Mouse (Mus musculus): Measurements from ENCODE around the gene Itgav. TPM values are rescaled to one million over a fixed set of nuclear protein-coding genes. Genes with fewer than 3 reads are reported as not detected.
A peak's percentile ranks its signal among the peaks of the same experiment; 100 is the strongest.

Gene Itgav
- polyA plus RNA-seq, 1 experiment from 2014 or later = 34.8 TPM

DNA sequence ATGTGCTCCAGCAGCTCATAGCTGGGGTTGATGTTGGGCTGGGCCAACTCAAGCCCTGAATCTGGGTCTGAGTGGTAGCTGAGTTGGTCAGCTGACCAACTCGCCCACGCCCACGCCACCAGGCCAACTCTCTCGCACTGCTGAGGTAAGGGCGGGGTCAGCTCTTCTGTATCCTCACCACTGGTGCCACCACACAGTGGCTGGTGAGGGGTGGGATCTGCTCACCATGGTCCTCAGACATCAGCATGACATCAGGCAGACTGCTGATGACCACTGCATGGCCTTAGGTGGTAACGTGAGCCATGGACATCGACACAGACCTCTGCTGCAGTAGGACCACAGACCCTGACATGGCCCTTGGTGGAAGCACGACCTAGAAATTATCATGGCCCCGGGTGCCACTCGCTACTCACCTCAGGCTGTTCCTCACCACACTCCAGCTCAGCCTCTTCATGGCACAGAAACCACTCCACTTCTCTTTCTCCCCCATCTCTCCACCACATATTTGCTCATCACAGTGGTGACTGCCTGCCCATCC, 24.5 kb downstream of the Itgav start:
- WGBS = 93% methylated on average over 10 of the region's 10 CpGs
- Histone ChIP-seq H3K27me3 (ENCODE audit: control insufficient read depth, insufficient read depth, low read length) (peaks cover 3% of the 10 kb centered on the region; the same call in 1 of the 2 replicates), H3K9ac (ENCODE audit: low read length) (no peak overlapping the region), H3K4me1 (ENCODE audit: control insufficient read depth, insufficient read depth, low read length) (no peaks in the 10 kb centered on the region), H3K4me2 (ENCODE audit: low read depth, low read length) (no peak overlapping the region), H3K36me3 (ENCODE audit: control insufficient read depth, insufficient read depth) (peaks cover 7% of the 10 kb centered on the region), H3K27ac (ENCODE audit: low read length) (no peak overlapping the region), H3K4me3 (ENCODE audit: low read length) (no peak overlapping the region), H3K9me3 (replicated peaks; ENCODE audit: control insufficient read depth, low read length) (no peaks in the 10 kb centered on the region)
- no peak for ATAC-seq (replicated peaks; ENCODE audit: extremely low read depth, insufficient read depth, low FRiP score)

DNA sequence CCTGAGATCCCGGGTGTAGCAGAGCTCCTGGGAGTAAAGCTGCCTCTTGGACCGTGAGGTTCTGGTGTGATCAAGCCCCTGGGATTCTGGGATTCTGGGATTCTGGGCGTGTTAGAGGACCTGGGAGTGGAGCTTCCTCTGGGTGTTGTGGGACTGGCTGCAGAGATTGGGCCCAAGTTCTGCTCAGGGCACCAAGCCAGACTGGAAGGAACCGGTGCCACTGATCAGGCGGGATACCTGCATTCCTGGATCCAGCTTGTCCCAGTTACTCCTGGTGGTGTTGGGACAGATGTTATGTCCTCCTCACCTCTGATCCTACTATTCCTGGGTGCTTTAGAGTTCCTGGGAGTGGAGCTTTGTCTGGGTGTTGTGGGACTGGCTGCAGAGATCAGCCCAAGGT, 28.8 kb downstream of the Itgav start:
- no peak overlapping the region for H3K4me3 ChIP-seq (ENCODE audit: low read length)
- peaks cover 26% of the 10 kb centered on the region for H3K27me3 ChIP-seq (ENCODE audit: control insufficient read depth, insufficient read depth, low read length)
- no peaks in the 10 kb centered on the region for H3K9me3 ChIP-seq (replicated peaks; ENCODE audit: control insufficient read depth, low read length)
- 91% methylated on average over 5 of the region's 5 CpGs for WGBS
- H3K27ac ChIP-seq (ENCODE audit: low read length) = no peak overlapping the region
- no peak overlapping the region for H3K4me2 ChIP-seq (ENCODE audit: low read depth, low read length)
- no peak for ATAC-seq (replicated peaks; ENCODE audit: extremely low read depth, insufficient read depth, low FRiP score)
- no peaks in the 10 kb centered on the region for H3K4me1 ChIP-seq (ENCODE audit: control insufficient read depth, insufficient read depth, low read length)
- peaks cover 10% of the 10 kb centered on the region for H3K36me3 ChIP-seq (ENCODE audit: control insufficient read depth, insufficient read depth)
- H3K9ac ChIP-seq (ENCODE audit: low read length) = no peak overlapping the region

DNA sequence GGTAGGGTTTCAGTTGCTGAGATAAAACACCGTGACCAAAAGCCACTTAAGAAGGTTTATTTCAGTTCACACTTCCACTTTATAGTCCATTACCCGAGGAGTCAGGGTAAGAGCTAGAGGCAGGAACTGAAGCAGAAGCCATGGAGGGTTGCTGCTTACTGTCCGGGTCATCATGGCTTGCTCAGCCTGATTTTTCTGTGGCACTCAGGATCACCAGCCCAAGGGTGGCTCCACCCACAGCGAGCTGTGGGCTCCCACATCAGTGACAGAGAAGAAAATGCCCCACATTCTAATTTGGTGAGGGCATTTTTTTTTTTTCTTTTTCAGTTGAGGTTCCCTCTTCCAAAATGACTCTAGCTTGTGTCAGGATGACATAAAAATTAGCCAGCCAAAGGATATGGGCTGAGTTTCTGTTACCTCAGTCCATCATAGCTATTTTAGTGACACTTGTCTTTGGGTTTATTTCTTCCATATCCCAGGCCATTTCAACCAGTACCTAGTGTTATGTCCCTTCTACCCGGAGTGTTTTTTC, 30.2 kb downstream of the Itgav start:
- H3K4me2 ChIP-seq (ENCODE audit: low read depth, low read length) = no peak overlapping the region
- H3K4me3 ChIP-seq (ENCODE audit: low read length) = no peak overlapping the region
- peaks cover 7% of the 10 kb centered on the region; the same call in 1 of the 2 replicates for H3K4me1 ChIP-seq (ENCODE audit: control insufficient read depth, insufficient read depth, low read length)
- peaks cover 26% of the 10 kb centered on the region for H3K27me3 ChIP-seq (ENCODE audit: control insufficient read depth, insufficient read depth, low read length)
- 0 out of 2 replicates have a peak, but pooled peaks cover 3% of the 10 kb centered on the region for H3K36me3 ChIP-seq (ENCODE audit: control insufficient read depth, insufficient read depth)
- no peak for ATAC-seq (replicated peaks; ENCODE audit: extremely low read depth, insufficient read depth, low FRiP score)
- WGBS = 72% methylated on average over 5 of the region's 5 CpGs
- no peaks in the 10 kb centered on the region for H3K9me3 ChIP-seq (replicated peaks; ENCODE audit: control insufficient read depth, low read length)
- no peak overlapping the region for H3K27ac ChIP-seq (ENCODE audit: low read length)
- no peak overlapping the region for H3K9ac ChIP-seq (ENCODE audit: low read length)

DNA sequence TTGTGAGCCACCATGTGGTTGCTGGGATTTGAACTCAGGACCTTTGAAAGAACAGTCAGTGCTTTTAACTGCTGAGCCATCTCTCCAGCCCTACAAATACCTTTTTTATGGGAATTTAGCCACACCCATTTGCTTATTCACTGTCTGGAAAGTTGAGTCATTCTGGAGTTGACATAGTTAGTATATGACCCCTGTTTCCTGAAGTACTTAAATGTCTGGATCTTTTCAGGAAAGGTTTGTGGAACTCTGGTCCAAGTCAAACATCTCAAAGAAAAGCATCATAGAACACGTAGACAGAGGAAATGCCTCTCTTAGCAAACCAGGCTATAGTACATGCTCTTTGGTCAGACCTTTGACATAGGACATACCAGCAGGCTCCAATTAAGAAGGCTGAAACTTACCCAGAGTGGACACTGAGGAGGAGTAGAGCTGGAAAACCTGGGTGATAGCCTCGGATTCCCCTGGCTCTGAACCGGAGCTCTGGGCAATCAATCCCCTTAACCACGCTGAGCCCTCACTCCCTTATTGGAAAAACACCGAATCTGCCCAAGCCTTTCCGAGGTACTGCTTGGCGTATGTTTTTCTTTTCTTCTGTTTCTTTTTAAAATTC, 34.5 kb downstream of the Itgav start:
- H3K4me1 ChIP-seq (ENCODE audit: control insufficient read depth, insufficient read depth, low read length) = peaks cover 14% of the 10 kb centered on the region
- H3K9ac ChIP-seq (ENCODE audit: low read length) = peak overlapping the region; percentile 49; the same call in 1 of the 2 replicates
- 0 out of 2 replicates have a peak, but pooled peaks cover 3% of the 10 kb centered on the region for H3K36me3 ChIP-seq (ENCODE audit: control insufficient read depth, insufficient read depth)
- no peak for ATAC-seq (replicated peaks; ENCODE audit: extremely low read depth, insufficient read depth, low FRiP score)
- H3K4me2 ChIP-seq (ENCODE audit: low read depth, low read length) = peak overlapping the region; percentile 70
- peak overlapping the region; percentile 43 for H3K4me3 ChIP-seq (ENCODE audit: low read length)
- no peaks in the 10 kb centered on the region for H3K9me3 ChIP-seq (replicated peaks; ENCODE audit: control insufficient read depth, low read length)
- WGBS = 63% methylated on average over 7 of the region's 7 CpGs
- H3K27me3 ChIP-seq (ENCODE audit: control insufficient read depth, insufficient read depth, low read length) = peaks cover 34% of the 10 kb centered on the region
- H3K27ac ChIP-seq (ENCODE audit: low read length) = peak overlapping the region; percentile 68

DNA sequence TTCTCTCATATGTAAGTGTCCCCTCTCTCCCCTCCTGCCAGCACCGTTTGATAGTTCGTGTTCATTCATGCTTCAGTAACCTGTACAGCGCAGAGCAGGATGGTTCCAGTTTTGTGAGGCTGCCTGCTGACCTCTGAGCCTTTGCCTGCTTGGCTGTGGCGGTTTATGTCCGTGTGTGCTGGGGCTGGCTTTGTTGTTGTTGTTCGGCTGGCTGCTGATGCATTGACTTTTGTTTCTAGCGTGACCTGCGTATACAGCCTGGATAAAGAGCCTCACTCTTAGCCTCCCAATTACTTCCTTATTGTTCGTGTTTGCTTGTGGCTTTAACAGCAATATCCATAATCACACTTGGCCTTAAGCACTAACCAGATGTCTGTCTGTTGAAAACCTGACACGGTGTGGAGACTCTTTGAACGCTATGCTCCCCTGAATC, 35.0 kb downstream of the Itgav start:
- Histone ChIP-seq H3K9ac (ENCODE audit: low read length) (peak overlapping the region; percentile 49; the same call in 1 of the 2 replicates), H3K4me3 (ENCODE audit: low read length) (peak overlapping the region; percentile 43), H3K36me3 (ENCODE audit: control insufficient read depth, insufficient read depth) (0 out of 2 replicates have a peak, but pooled peaks cover 3% of the 10 kb centered on the region), H3K9me3 (replicated peaks; ENCODE audit: control insufficient read depth, low read length) (no peaks in the 10 kb centered on the region), H3K4me2 (ENCODE audit: low read depth, low read length) (peak overlapping the region; percentile 70), H3K27me3 (ENCODE audit: control insufficient read depth, insufficient read depth, low read length) (peaks cover 30% of the 10 kb centered on the region), H3K4me1 (ENCODE audit: control insufficient read depth, insufficient read depth, low read length) (peaks cover 14% of the 10 kb centered on the region), H3K27ac (ENCODE audit: low read length) (peak overlapping the region; percentile 68)
- peak; percentile 45; the same call in 1 of the 2 replicates for ATAC-seq (replicated peaks; ENCODE audit: extremely low read depth, insufficient read depth, low FRiP score)
- WGBS = 34% methylated on average over 11 of the region's 11 CpGs

DNA sequence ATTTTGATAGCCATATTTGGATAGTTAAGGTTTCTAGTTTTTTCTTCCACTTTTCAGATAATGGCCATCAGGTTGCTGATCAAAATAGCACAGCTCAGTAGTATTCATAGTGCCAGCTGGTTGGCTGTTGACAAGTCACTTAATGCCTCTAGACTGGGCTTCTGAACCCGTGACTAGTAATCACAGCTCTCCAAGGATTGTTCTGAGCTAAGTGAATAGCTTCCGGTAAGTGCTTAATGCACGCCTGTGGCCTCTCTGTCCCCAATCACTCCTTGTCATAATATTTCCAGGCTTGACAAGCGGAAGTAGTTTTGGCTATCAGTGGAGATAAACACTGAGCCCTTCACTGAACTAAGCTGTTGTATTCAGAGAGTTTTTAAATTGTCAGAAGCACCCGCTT, 35.5 kb downstream of the Itgav start:
- Histone ChIP-seq H3K9ac (ENCODE audit: low read length) (no peak overlapping the region), H3K4me2 (ENCODE audit: low read depth, low read length) (peak overlapping the region; percentile 70), H3K9me3 (replicated peaks; ENCODE audit: control insufficient read depth, low read length) (no peaks in the 10 kb centered on the region), H3K36me3 (ENCODE audit: control insufficient read depth, insufficient read depth) (0 out of 2 replicates have a peak, but pooled peaks cover 3% of the 10 kb centered on the region), H3K4me3 (ENCODE audit: low read length) (peak overlapping the region; percentile 43), H3K4me1 (ENCODE audit: control insufficient read depth, insufficient read depth, low read length) (peaks cover 14% of the 10 kb centered on the region), H3K27me3 (ENCODE audit: control insufficient read depth, insufficient read depth, low read length) (peaks cover 29% of the 10 kb centered on the region), H3K27ac (ENCODE audit: low read length) (peak overlapping the region; percentile 68)
- peak; percentile 96 for ATAC-seq (replicated peaks; ENCODE audit: extremely low read depth, insufficient read depth, low FRiP score)
- 16% methylated on average over 5 of the region's 5 CpGs for WGBS

DNA sequence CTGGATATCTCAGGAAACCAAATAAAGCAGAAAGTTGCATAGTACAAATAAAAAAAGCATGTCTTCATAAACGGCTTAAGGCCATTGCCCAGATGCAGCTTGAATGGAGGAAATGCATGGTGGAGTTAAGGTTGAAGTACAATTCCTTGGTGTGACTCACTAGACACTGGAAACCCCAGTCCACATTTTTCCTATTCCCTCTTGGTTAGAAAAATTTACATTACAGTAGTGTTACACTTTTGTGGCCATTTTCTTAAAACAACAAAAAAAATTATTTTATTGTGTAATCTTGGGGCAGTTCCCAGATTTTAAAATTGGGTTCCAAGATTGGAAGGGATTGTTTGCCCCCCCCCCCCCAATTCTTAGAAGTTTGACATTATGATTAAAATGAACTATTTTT, 35.9 kb downstream of the Itgav start:
- 21% methylated on average over 1 of the region's 1 CpGs for WGBS
- Histone ChIP-seq H3K4me1 (ENCODE audit: control insufficient read depth, insufficient read depth, low read length) (peaks cover 14% of the 10 kb centered on the region), H3K27ac (ENCODE audit: low read length) (peak overlapping the region; percentile 68), H3K27me3 (ENCODE audit: control insufficient read depth, insufficient read depth, low read length) (peaks cover 26% of the 10 kb centered on the region), H3K36me3 (ENCODE audit: control insufficient read depth, insufficient read depth) (0 out of 2 replicates have a peak, but pooled peaks cover 3% of the 10 kb centered on the region), H3K4me2 (ENCODE audit: low read depth, low read length) (peak overlapping the region; percentile 70), H3K9me3 (replicated peaks; ENCODE audit: control insufficient read depth, low read length) (no peaks in the 10 kb centered on the region), H3K4me3 (ENCODE audit: low read length) (no peak overlapping the region), H3K9ac (ENCODE audit: low read length) (no peak overlapping the region)
- no peak for ATAC-seq (replicated peaks; ENCODE audit: extremely low read depth, insufficient read depth, low FRiP score)

DNA sequence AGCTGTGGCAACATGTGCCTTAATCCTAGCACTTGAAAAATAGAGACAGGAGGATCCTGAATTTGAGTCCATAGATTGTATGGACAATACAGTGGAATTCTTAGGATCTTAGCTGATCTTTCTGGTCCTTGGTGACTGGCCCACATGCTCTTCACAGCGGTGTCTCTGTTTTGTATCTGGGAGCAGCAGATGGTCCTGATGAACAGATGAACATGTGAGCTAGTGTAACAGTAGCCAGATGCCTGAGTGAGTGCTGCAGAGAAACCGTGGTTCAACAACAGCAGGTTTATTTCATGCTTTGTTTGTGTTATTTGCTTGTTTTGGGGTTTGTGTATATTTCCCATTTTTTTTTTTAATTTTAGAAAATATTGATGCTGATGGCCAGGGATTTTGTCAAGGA, 37.3 kb downstream of the Itgav start:
- H3K27me3 ChIP-seq (ENCODE audit: control insufficient read depth, insufficient read depth, low read length) = peaks cover 19% of the 10 kb centered on the region
- no peak for ATAC-seq (replicated peaks; ENCODE audit: extremely low read depth, insufficient read depth, low FRiP score)
- H3K27ac ChIP-seq (ENCODE audit: low read length) = no peak overlapping the region
- peaks cover 14% of the 10 kb centered on the region for H3K4me1 ChIP-seq (ENCODE audit: control insufficient read depth, insufficient read depth, low read length)
- no peaks in the 10 kb centered on the region for H3K9me3 ChIP-seq (replicated peaks; ENCODE audit: control insufficient read depth, low read length)
- peaks cover 6% of the 10 kb centered on the region for H3K36me3 ChIP-seq (ENCODE audit: control insufficient read depth, insufficient read depth)
- no peak overlapping the region for H3K4me2 ChIP-seq (ENCODE audit: low read depth, low read length)
- WGBS = 76% methylated on average over 2 of the region's 2 CpGs
- H3K9ac ChIP-seq (ENCODE audit: low read length) = no peak overlapping the region
- no peak overlapping the region for H3K4me3 ChIP-seq (ENCODE audit: low read length)
